Mouse (Mus musculus) lung, embryonic 15.5 days (tissue): ENCODE results near the gene Gfi1. TPM values are rescaled to one million over a fixed set of nuclear protein-coding genes. Genes with fewer than 3 reads are reported as not detected.

Experiments used
- ATAC-seq: fragments of 200-750 bp; cut with Nextera tagmentation; 2 replicates; pipeline ENCODE4 v1.8.0; 2017; ENCODE audit warnings: moderate number of reproducible peaks, borderline replicate concordance; ENCODE audit not compliant: low FRiP score, low TSS enrichment; ENCODE audit errors: extremely low read depth
- H3K27ac ChIP-seq: fragments of 300-500 bp; sonication (generic); 2 replicates; pipeline ENCODE4 v1.5.1; 2015; ENCODE audit warnings: moderate library complexity, mild to moderate bottlenecking, inconsistent platforms
- H3K27me3 ChIP-seq: fragments of 300-500 bp; sonication (generic); 2 replicates; pipeline ENCODE4 v1.6.1; 2015; ENCODE audit warnings: inconsistent platforms
- H3K36me3 ChIP-seq: fragments of 300-500 bp; sonication (generic); 2 replicates; pipeline ENCODE4 v1.6.1; 2015; ENCODE audit warnings: inconsistent platforms
- H3K4me1 ChIP-seq: fragments of 300-500 bp; sonication (generic); 2 replicates; pipeline ENCODE4 v1.6.1; 2015; ENCODE audit warnings: inconsistent platforms
- H3K4me2 ChIP-seq: fragments of 300-500 bp; sonication (generic); 2 replicates; pipeline ENCODE4 v1.6.1; 2015; ENCODE audit warnings: inconsistent platforms, mild to moderate bottlenecking, moderate library complexity
- H3K4me3 ChIP-seq: fragments of 300-500 bp; sonication (generic); 2 replicates; pipeline ENCODE4 v1.5.1; 2015; ENCODE audit warnings: mild to moderate bottlenecking, inconsistent platforms
- H3K9ac ChIP-seq: fragments of 300-500 bp; sonication (generic); 2 replicates; pipeline ENCODE4 v1.6.1; 2015; ENCODE audit warnings: inconsistent platforms
- H3K9me3 ChIP-seq: fragments of 300-500 bp; sonication (generic); 2 replicates; pipeline ENCODE4 v1.6.1; 2016; ENCODE audit warnings: inconsistent platforms
- WGBS: fragments of 180-500 bp; shearing (Covaris S2); methylation state at CpG from one replicate; pipeline ENCODE4 v1.1.7; 2015; 5-methylcytosine and 5-hydroxymethylcytosine counted together
- polyA plus RNA-seq: library from polyadenylated mRNA; unstranded; fragments of >200 nt; fragmentation: Nextera tagmentation; extraction: Ambion mirVana; gene quantifications from 2 replicates; pipeline ENCODE4 v1.2.1, GENCODE M21; 2015

Gene Gfi1
- polyA plus RNA-seq, 1 experiment from 2014 or later: 0.86 TPM

GRCm38 (mm10) chr5:107738296-107738695, 12.5 kb upstream of the Gfi1 start:
- no peaks in the 10 kb centered on the region for H3K9me3 ChIP-seq
- no peaks in the 10 kb centered on the region for H3K36me3 ChIP-seq
- 69% methylated on average over 3 of the region's 3 CpGs for WGBS
- H3K4me1 ChIP-seq: no peaks in the 10 kb centered on the region
- H3K27ac ChIP-seq: no peak overlapping the region
- H3K27me3 ChIP-seq: no peaks in the 10 kb centered on the region
- ATAC-seq: no peak
- H3K4me2 ChIP-seq: no peak overlapping the region
- H3K9ac ChIP-seq: no peak overlapping the region
- no peak overlapping the region for H3K4me3 ChIP-seq

- Histone ChIP-seq H3K36me3 (no peaks in the 10 kb centered on the region), H3K9ac (no peak overlapping the region), H3K27me3 (peaks cover 13% of the 10 kb centered on the region; the same call in 1 of the 2 replicates), H3K4me1 (no peaks in the 10 kb centered on the region), H3K9me3 (no peaks in the 10 kb centered on the region), H3K4me3 (no peak overlapping the region), H3K4me2 (no peak overlapping the region), H3K27ac (no peak overlapping the region)
- 70% methylated on average over 5 of the region's 5 CpGs for WGBS
- ATAC-seq: no peak
Measured at GRCm38 (mm10) chr5:107736171-107736570, 10.3 kb upstream of the Gfi1 start.

GRCm38 (mm10) chr5:107731844-107732243, 6.0 kb upstream of the Gfi1 start:
- Histone ChIP-seq H3K9ac (no peak overlapping the region), H3K4me2 (no peak overlapping the region), H3K4me1 (peaks cover 2% of the 10 kb centered on the region; the same call in 1 of the 2 replicates), H3K36me3 (no peaks in the 10 kb centered on the region), H3K4me3 (no peak overlapping the region), H3K27ac (no peak overlapping the region), H3K27me3 (peaks cover 52% of the 10 kb centered on the region), H3K9me3 (no peaks in the 10 kb centered on the region)
- 37% methylated on average over 2 of the region's 2 CpGs for WGBS
- ATAC-seq: no peak

GRCm38 (mm10) chr5:107731408-107731807, 5.6 kb upstream of the Gfi1 start:
- Histone ChIP-seq H3K9ac (no peak overlapping the region), H3K4me2 (no peak overlapping the region), H3K4me3 (no peak overlapping the region), H3K4me1 (peaks cover 7% of the 10 kb centered on the region), H3K36me3 (no peaks in the 10 kb centered on the region), H3K27me3 (peaks cover 57% of the 10 kb centered on the region), H3K9me3 (no peaks in the 10 kb centered on the region), H3K27ac (no peak overlapping the region)
- WGBS: 45% methylated on average over 3 of the region's 3 CpGs
- no peak for ATAC-seq

GRCm38 (mm10) chr5:107727007-107727402, 1.2 kb upstream of the Gfi1 start:
- Histone ChIP-seq H3K4me3 (peak overlapping the region; percentile 27), H3K9ac (no peak overlapping the region), H3K27me3 (peaks cover 92% of the 10 kb centered on the region), H3K4me1 (peaks cover 45% of the 10 kb centered on the region), H3K27ac (no peak overlapping the region), H3K9me3 (no peaks in the 10 kb centered on the region), H3K4me2 (peak overlapping the region; percentile 62), H3K36me3 (no peaks in the 10 kb centered on the region)
- 23% methylated on average over 12 of the region's 12 CpGs for WGBS
- no peak for ATAC-seq

- ATAC-seq: no peak
- H3K4me3 ChIP-seq: peak overlapping the region; percentile 27
- H3K27ac ChIP-seq: no peak overlapping the region
- no peaks in the 10 kb centered on the region for H3K36me3 ChIP-seq
- no peak overlapping the region for H3K9ac ChIP-seq
- no peaks in the 10 kb centered on the region for H3K9me3 ChIP-seq
- H3K4me1 ChIP-seq: peaks cover 51% of the 10 kb centered on the region
- peaks cover 95% of the 10 kb centered on the region for H3K27me3 ChIP-seq
- under 1% methylated on average over 57 of the region's 57 CpGs for WGBS
- H3K4me2 ChIP-seq: peak overlapping the region; percentile 62
Measured at GRCm38 (mm10) chr5:107726281-107727006, 608 bp upstream of the Gfi1 start.

GRCm38 (mm10) chr5:107724661-107725434, 988 bp downstream of the Gfi1 start:
- Histone ChIP-seq H3K36me3 (no peaks in the 10 kb centered on the region), H3K4me1 (peaks cover 65% of the 10 kb centered on the region), H3K9ac (no peak overlapping the region), H3K27me3 (peaks cover 96% of the 10 kb centered on the region), H3K27ac (no peak overlapping the region), H3K4me3 (peak overlapping the region; percentile 27), H3K4me2 (peak overlapping the region; percentile 62), H3K9me3 (no peaks in the 10 kb centered on the region)
- WGBS: 2% methylated on average over 52 of the region's 52 CpGs
- ATAC-seq: no peak

- WGBS: 2% methylated on average over 49 of the region's 49 CpGs
- Histone ChIP-seq H3K9ac (peak overlapping the region; percentile 19; the same call in 1 of the 2 replicates), H3K4me3 (peak overlapping the region; percentile 27), H3K36me3 (no peaks in the 10 kb centered on the region), H3K4me2 (peak overlapping the region; percentile 62), H3K9me3 (no peaks in the 10 kb centered on the region), H3K27ac (no peak overlapping the region), H3K27me3 (peaks cover 100% of the 10 kb centered on the region), H3K4me1 (peaks cover 73% of the 10 kb centered on the region)
- no peak for ATAC-seq
Measured at GRCm38 (mm10) chr5:107723541-107724511, 2.0 kb downstream of the Gfi1 start.

- no peak overlapping the region for H3K27ac ChIP-seq
- peaks cover 73% of the 10 kb centered on the region for H3K4me1 ChIP-seq
- H3K36me3 ChIP-seq: no peaks in the 10 kb centered on the region
- H3K4me3 ChIP-seq: peak overlapping the region; percentile 27
- no peaks in the 10 kb centered on the region for H3K9me3 ChIP-seq
- peak overlapping the region; percentile 19; the same call in 1 of the 2 replicates for H3K9ac ChIP-seq
- peaks cover 99% of the 10 kb centered on the region for H3K27me3 ChIP-seq
- H3K4me2 ChIP-seq: peak overlapping the region; percentile 62
- no peak for ATAC-seq
- WGBS: under 1% methylated on average over 34 of the region's 34 CpGs
Measured at GRCm38 (mm10) chr5:107722661-107723532, 2.9 kb downstream of the Gfi1 start.

- Histone ChIP-seq H3K4me3 (peak overlapping the region; percentile 38), H3K4me1 (peaks cover 68% of the 10 kb centered on the region), H3K9me3 (no peaks in the 10 kb centered on the region), H3K27me3 (peaks cover 99% of the 10 kb centered on the region), H3K36me3 (no peaks in the 10 kb centered on the region), H3K27ac (no peak overlapping the region), H3K9ac (no peak overlapping the region), H3K4me2 (peak overlapping the region; percentile 77)
- no peak for ATAC-seq
- under 1% methylated on average over 33 of the region's 33 CpGs for WGBS
Measured at GRCm38 (mm10) chr5:107721638-107722011, 4.2 kb downstream of the Gfi1 start.
